ENCODE assay signal across 8 mouse cellular contexts in genomic region chr15:97247791-97248161, GRCm38 (mm10). TPM values are rescaled to one million over a fixed set of nuclear protein-coding genes. Genes with fewer than 3 reads are reported as not detected.
DNase-seq lines count a peak whose midpoint lies in the region; ATAC-seq and TF ChIP-seq lines count a peak whose summit lies in the region.

No protein-coding gene starts in this region.

- ATAC-seq in forebrain, embryonic 11.5 days (replicated peaks; ENCODE audit: low FRiP score) = peak; percentile 40; the same call in 1 of the 2 replicates
- peak; percentile 54; the same call in 1 of the 2 replicates for ATAC-seq in intestine, embryonic 15.5 days
- ATAC-seq in lung, postnatal 0 days = peak; percentile 54
- ATAC-seq in stomach, embryonic 14.5 days (ENCODE audit: insufficient number of reproducible peaks, insufficient read depth, low FRiP score, low read depth) = 0 out of 2 replicates have a peak, but pooled peaks have one; percentile 30

- H3K27me3 ChIP-seq in ES-Bruce4 (ENCODE audit: control insufficient read depth, insufficient read depth, low read length, poor library complexity, severe bottlenecking) = no peaks in the 10 kb centered on the region
- H3K27me3 ChIP-seq in forebrain, embryonic 11.5 days (ENCODE audit: control insufficient read depth, insufficient read depth, low read length) = peaks cover 3% of the 10 kb centered on the region; the same call in 1 of the 2 replicates
- H3K27me3 ChIP-seq in intestine, embryonic 15.5 days (replicated peaks) = peaks cover 11% of the 10 kb centered on the region; the same call in 1 of the 2 replicates
- H3K27me3 ChIP-seq in lung, postnatal 0 days (replicated peaks; ENCODE audit: insufficient read depth, low read length) = no peaks in the 10 kb centered on the region
- no peaks in the 10 kb centered on the region for H3K27me3 ChIP-seq in stomach, embryonic 14.5 days (ENCODE audit: control insufficient read depth, insufficient read depth, low read length)

- no peak for TF ChIP-seq EP300 in ES-Bruce4 (IDR thresholded peaks at IDR 0.05; ENCODE audit: insufficient read depth, low read depth, low read length)
- no peak; the same call in 1 of the 2 replicates for TF ChIP-seq EP300 in lung, postnatal 0 days (IDR thresholded peaks at IDR 0.05)

- WGBS in forebrain, embryonic 11.5 days = under 1% methylated on average over 14 of the region's 14 CpGs
- 2% methylated on average over 14 of the region's 14 CpGs for WGBS in intestine, embryonic 15.5 days
- under 1% methylated on average over 14 of the region's 14 CpGs for WGBS in lung, postnatal 0 days
- WGBS in stomach, embryonic 14.5 days = 3% methylated on average over 14 of the region's 14 CpGs

- H3K27ac ChIP-seq in ES-Bruce4 (ENCODE audit: insufficient read depth, low read length) = no peak overlapping the region
- H3K27ac ChIP-seq in forebrain, embryonic 11.5 days (ENCODE audit: low read depth, low read length) = no peak overlapping the region
- peak overlapping the region; percentile 87 for H3K27ac ChIP-seq in intestine, embryonic 15.5 days
- peak overlapping the region; percentile 97 for H3K27ac ChIP-seq in lung, postnatal 0 days (ENCODE audit: low read length)
- H3K27ac ChIP-seq in stomach, embryonic 14.5 days (ENCODE audit: low read length) = peak overlapping the region; percentile 74; the same call in 1 of the 2 replicates

- H3K9me3 ChIP-seq in ES-Bruce4 (replicated peaks; ENCODE audit: control insufficient read depth, insufficient read depth, low read length, poor library complexity, severe bottlenecking) = no peaks in the 10 kb centered on the region
- no peaks in the 10 kb centered on the region for H3K9me3 ChIP-seq in forebrain, embryonic 11.5 days (ENCODE audit: control insufficient read depth, low read length)
- H3K9me3 ChIP-seq in intestine, embryonic 15.5 days = no peaks in the 10 kb centered on the region
- H3K9me3 ChIP-seq in lung, postnatal 0 days (ENCODE audit: low read length) = no peaks in the 10 kb centered on the region
- no peaks in the 10 kb centered on the region for H3K9me3 ChIP-seq in stomach, embryonic 14.5 days (ENCODE audit: control insufficient read depth, low read depth, low read length)

- H3K4me2 ChIP-seq in forebrain, embryonic 11.5 days (ENCODE audit: low read depth, low read length, severe bottlenecking) = peak overlapping the region; percentile 90
- peak overlapping the region; percentile 94 for H3K4me2 ChIP-seq in intestine, embryonic 15.5 days (replicated peaks)
- peak overlapping the region; percentile 88 for H3K4me2 ChIP-seq in lung, postnatal 0 days (replicated peaks; ENCODE audit: low read depth, low read length)
- peak overlapping the region; percentile 82 for H3K4me2 ChIP-seq in stomach, embryonic 14.5 days (replicated peaks; ENCODE audit: low read depth, low read length)

- no peaks in the 10 kb centered on the region for H3K36me3 ChIP-seq in ES-Bruce4 (ENCODE audit: control insufficient read depth, insufficient read depth, low read length, poor library complexity, severe bottlenecking)
- no peaks in the 10 kb centered on the region for H3K36me3 ChIP-seq in forebrain, embryonic 11.5 days (ENCODE audit: control insufficient read depth, insufficient read depth, low read length)
- H3K36me3 ChIP-seq in intestine, embryonic 15.5 days = no peaks in the 10 kb centered on the region
- H3K36me3 ChIP-seq in lung, postnatal 0 days (ENCODE audit: insufficient read depth, low read length) = no peaks in the 10 kb centered on the region
- no peaks in the 10 kb centered on the region for H3K36me3 ChIP-seq in stomach, embryonic 14.5 days (ENCODE audit: control insufficient read depth, insufficient read depth, low read length)

- no peak for TF ChIP-seq CTCF in ES-Bruce4 (IDR thresholded peaks at IDR 0.05; ENCODE audit: low read depth, low read length)
- TF ChIP-seq CTCF in lung, postnatal 0 days (IDR thresholded peaks at IDR 0.05) = peak; percentile 37

- H3K4me3 ChIP-seq in ES-Bruce4 (ENCODE audit: low read depth, low read length) = peak overlapping the region; percentile 51
- H3K4me3 ChIP-seq in forebrain, embryonic 11.5 days (ENCODE audit: low read depth, low read length) = peak overlapping the region; percentile 75
- H3K4me3 ChIP-seq in intestine, embryonic 15.5 days (replicated peaks) = peak overlapping the region; percentile 82
- H3K4me3 ChIP-seq in lung, postnatal 0 days (ENCODE audit: low read depth, low read length) = peak overlapping the region; percentile 90
- peak overlapping the region; percentile 78 for H3K4me3 ChIP-seq in stomach, embryonic 14.5 days (ENCODE audit: low read depth, low read length)

- no peaks in the 10 kb centered on the region for H3K4me1 ChIP-seq in ES-Bruce4 (ENCODE audit: control insufficient read depth, insufficient read depth, low read length)
- H3K4me1 ChIP-seq in forebrain, embryonic 11.5 days (replicated peaks; ENCODE audit: control insufficient read depth, insufficient read depth, low read length) = no peaks in the 10 kb centered on the region
- no peaks in the 10 kb centered on the region for H3K4me1 ChIP-seq in intestine, embryonic 15.5 days (replicated peaks)
- H3K4me1 ChIP-seq in lung, postnatal 0 days (ENCODE audit: insufficient read depth, low read depth, low read length) = no peaks in the 10 kb centered on the region
- no peaks in the 10 kb centered on the region for H3K4me1 ChIP-seq in stomach, embryonic 14.5 days (ENCODE audit: control insufficient read depth, insufficient read depth, low read length)

- H3K9ac ChIP-seq in ES-Bruce4 (ENCODE audit: low read depth, poor library complexity, severe bottlenecking) = peak overlapping the region; percentile 94
- peak overlapping the region; percentile 88 for H3K9ac ChIP-seq in forebrain, embryonic 11.5 days (ENCODE audit: low read length)
- H3K9ac ChIP-seq in intestine, embryonic 15.5 days = peak overlapping the region; percentile 85
- peak overlapping the region; percentile 97 for H3K9ac ChIP-seq in lung, postnatal 0 days (replicated peaks; ENCODE audit: low read depth)
- peak overlapping the region; percentile 78 for H3K9ac ChIP-seq in stomach, embryonic 14.5 days (replicated peaks; ENCODE audit: low read depth, low read length)

- TF ChIP-seq POLR2A in ES-Bruce4 (IDR thresholded peaks at IDR 0.05; ENCODE audit: insufficient read depth, low read length) = no peak

- DNase-seq in gastrocnemius, adult 18-20 months (ENCODE audit: low spot score) = peak; percentile 14
- DNase-seq in gastrocnemius, postnatal 4 days (ENCODE audit: low spot score in 2 of 2) = no peak
- DNase-seq in forebrain, embryonic 11.5 days (ENCODE audit: low spot score) = no peak
- DNase-seq in lung, postnatal 0 days (ENCODE audit: low spot score) = peak; percentile 73
- DNase-seq in cerebellum, adult 11-12 months = no peak

RNA-seq across cellular contexts. Expression of gene Amigo2, which starts 0.7 kb away (rescaled TPM):
- total RNA-seq in gastrocnemius, adult 18-20 months (2021) = 1 to 10 TPM; 1.3 to 2.1 TPM
- 1 to 10 TPM; 3.0 to 3.8 TPM for total RNA-seq in gastrocnemius, postnatal 4 days (2021)
- 1.5 and 1.8 TPM in 2 replicates for polyA plus RNA-seq in ES-Bruce4 (2011; ENCODE audit: insufficient read depth, insufficient read length, low read depth, missing spikeins)
- polyA plus RNA-seq in forebrain, embryonic 11.5 days (2014; fragmentation: Nextera tagmentation; extraction: Ambion mirVana) = 3.4 and 4.3 TPM in 2 replicates
- polyA plus RNA-seq in intestine, embryonic 15.5 days (2015; fragmentation: Nextera tagmentation; extraction: Ambion mirVana) = 6.8 and 8.3 TPM in 2 replicates
- polyA plus RNA-seq in lung, postnatal 0 days (2015; fragmentation: Nextera tagmentation; extraction: Ambion mirVana) = 12.3 and 12.9 TPM in 2 replicates
- 3.0 and 5.5 TPM in 2 replicates for polyA plus RNA-seq in stomach, embryonic 14.5 days (2014; fragmentation: Nextera tagmentation; extraction: Ambion mirVana)

RNA-seq across cellular contexts. Expression of gene Pced1b, which starts 0.9 kb away (rescaled TPM):
- 1 to 10 TPM in 1 of 2 experiments, under 1 TPM in 1; 0.88 to 1.2 TPM for total RNA-seq in gastrocnemius, adult 18-20 months (2021)
- 1 to 10 TPM; 4.6 to 6.3 TPM for total RNA-seq in gastrocnemius, postnatal 4 days (2021)
- polyA plus RNA-seq in ES-Bruce4 (2011; ENCODE audit: insufficient read depth, insufficient read length, low read depth, missing spikeins) = 38.2 and 41.0 TPM in 2 replicates
- 3.9 and 5.1 TPM in 2 replicates for polyA plus RNA-seq in forebrain, embryonic 11.5 days (2014; fragmentation: Nextera tagmentation; extraction: Ambion mirVana)
- 3.4 and 4.0 TPM in 2 replicates for polyA plus RNA-seq in intestine, embryonic 15.5 days (2015; fragmentation: Nextera tagmentation; extraction: Ambion mirVana)
- polyA plus RNA-seq in lung, postnatal 0 days (2015; fragmentation: Nextera tagmentation; extraction: Ambion mirVana) = 8.9 and 9.0 TPM in 2 replicates
- 3.5 and 4.1 TPM in 2 replicates for polyA plus RNA-seq in stomach, embryonic 14.5 days (2014; fragmentation: Nextera tagmentation; extraction: Ambion mirVana)

Comparison
In these comparisons a context has a peak if more than half of its experiments do, and no peak if none do; other contexts are left out.
1. DNase-seq: peak in gastrocnemius, adult 18-20 months (single experiment) and lung, postnatal 0 days (single experiment); none in gastrocnemius, postnatal 4 days (0 of 2), forebrain, embryonic 11.5 days (single experiment) and cerebellum, adult 11-12 months (single experiment).
2. H3K27ac ChIP-seq: peak in intestine, embryonic 15.5 days (single experiment), lung, postnatal 0 days (single experiment) and stomach, embryonic 14.5 days (single experiment); none in ES-Bruce4 (single experiment) and forebrain, embryonic 11.5 days (single experiment).
3. Peak in every context shown above with its lines, with median percentiles within 50 percentile points of each other: H3K4me3 ChIP-seq, H3K9ac ChIP-seq, ATAC-seq and H3K4me2 ChIP-seq.